ENCODE assay signal across 43 mouse cellular contexts in the genomic region with DNA sequence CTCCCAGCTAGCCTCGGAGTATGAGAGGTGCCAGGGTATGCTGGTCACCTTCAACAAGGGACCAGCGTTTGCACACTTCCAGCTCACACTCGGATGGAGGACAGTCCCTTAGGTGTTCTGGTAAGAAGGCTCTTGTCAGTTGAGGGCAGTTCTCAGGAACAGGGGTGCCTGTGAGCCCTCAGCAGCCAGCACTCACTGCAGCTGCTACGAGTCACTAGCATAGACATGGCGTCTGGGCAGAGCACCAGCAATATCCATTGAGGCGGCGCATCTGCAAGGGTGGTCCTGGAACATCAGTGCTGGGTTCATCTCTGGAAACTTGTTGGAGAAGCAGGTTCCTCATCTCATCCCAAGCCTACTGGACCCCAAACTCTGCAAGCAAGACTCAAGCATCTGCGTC. TPM values are rescaled to one million over a fixed set of nuclear protein-coding genes. Genes with fewer than 3 reads are reported as not detected.
"Had no signal": no experiment of that assay in that cellular context is flagged by ENCODE, and none has a peak within 500 bp of the region (broad histone marks: within the 10 kb centered on the region; RNA-seq: fewer than 3 reads in every experiment).

No protein-coding gene starts in this region.

- ATAC-seq: liver, embryonic 12.5 days; liver, postnatal 0 days; lung, postnatal 0 days; midbrain, embryonic 13.5 days; midbrain, embryonic 15.5 days; midbrain, embryonic 16.5 days had no signal

- DNase-seq: left cerebral cortex, postnatal 4 days; liver; liver, embryonic 13.5 days; liver, postnatal 0 days; lung, adult 18-20 months; lung, adult 2 months; lung, embryonic 14.5 days; lung, postnatal 10 days; lung, postnatal 14 days; lung, postnatal 36 days; lung, postnatal 4 days had no signal

- H3K4me1 ChIP-seq: limb, embryonic 12.5 days; limb, embryonic 13.5 days; limb, embryonic 15.5 days; liver, embryonic 12.5 days; liver, embryonic 13.5 days; liver, embryonic 15.5 days; midbrain, embryonic 10.5 days; midbrain, embryonic 12.5 days; midbrain, embryonic 13.5 days; midbrain, embryonic 15.5 days; neural tube, embryonic 12.5 days had no signal

- H3K27ac ChIP-seq: left cerebral cortex, adult 2 months; limb, embryonic 10.5 days; limb, embryonic 12.5 days; limb, embryonic 13.5 days; limb, embryonic 15.5 days; liver, embryonic 12.5 days; liver, embryonic 13.5 days; liver, embryonic 14.5 days; liver, embryonic 15.5 days; midbrain, embryonic 10.5 days; midbrain, embryonic 12.5 days; midbrain, embryonic 13.5 days; midbrain, embryonic 15.5 days; neural tube, embryonic 12.5 days had no signal

- H3K9me3 ChIP-seq: limb, embryonic 10.5 days; limb, embryonic 12.5 days; limb, embryonic 13.5 days; limb, embryonic 15.5 days; liver, embryonic 12.5 days; liver, embryonic 13.5 days; liver, embryonic 15.5 days; midbrain, embryonic 10.5 days; midbrain, embryonic 12.5 days; midbrain, embryonic 13.5 days; midbrain, embryonic 15.5 days; neural tube, embryonic 12.5 days had no signal

- H3K9ac ChIP-seq: limb, embryonic 12.5 days; limb, embryonic 13.5 days; limb, embryonic 15.5 days; liver, embryonic 12.5 days; liver, embryonic 13.5 days; liver, embryonic 14.5 days; liver, embryonic 15.5 days; liver, postnatal 0 days; lung, embryonic 14.5 days; midbrain, embryonic 12.5 days; midbrain, embryonic 13.5 days; midbrain, embryonic 15.5 days; neural tube, embryonic 12.5 days had no signal

- H3K4me2 ChIP-seq: limb, embryonic 12.5 days; limb, embryonic 13.5 days; limb, embryonic 15.5 days; liver, embryonic 11.5 days; liver, embryonic 12.5 days; liver, embryonic 13.5 days; liver, embryonic 15.5 days; lung, embryonic 14.5 days; midbrain, embryonic 12.5 days; midbrain, embryonic 13.5 days; midbrain, embryonic 15.5 days; neural tube, embryonic 12.5 days had no signal

- H3K4me3 ChIP-seq: left cerebral cortex, adult 2 months; limb, embryonic 10.5 days; limb, embryonic 12.5 days; limb, embryonic 13.5 days; limb, embryonic 15.5 days; liver, embryonic 12.5 days; liver, embryonic 13.5 days; liver, embryonic 15.5 days; megakaryocyte, embryonic 14.5 days; midbrain, embryonic 10.5 days; midbrain, embryonic 12.5 days; midbrain, embryonic 13.5 days; midbrain, embryonic 15.5 days; myocyte; neural tube, embryonic 12.5 days had no signal

- H3K36me3 ChIP-seq: limb, embryonic 10.5 days; limb, embryonic 15.5 days; liver, embryonic 12.5 days; liver, embryonic 13.5 days; liver, embryonic 15.5 days; midbrain, embryonic 10.5 days; midbrain, embryonic 12.5 days; midbrain, embryonic 15.5 days; neural tube, embryonic 12.5 days had no signal

- H3K27me3 ChIP-seq: limb, embryonic 12.5 days; limb, embryonic 13.5 days; limb, embryonic 15.5 days; liver, embryonic 15.5 days; midbrain, embryonic 12.5 days; midbrain, embryonic 13.5 days; midbrain, embryonic 15.5 days; neural tube, embryonic 12.5 days had no signal

RNA-seq across cellular contexts. Expression of gene Dio1, which starts 20.6 kb away (rescaled TPM):
- total RNA-seq: left cerebral cortex, adult 18-20 months; left cerebral cortex, adult 2 months; left cerebral cortex, adult 8-10 months; left cerebral cortex, postnatal 10 days; left cerebral cortex, postnatal 14 days; left cerebral cortex, postnatal 25 days; left cerebral cortex, postnatal 36 days; left cerebral cortex, postnatal 4 days; megakaryocyte progenitor cell, adult 5-6 weeks; megakaryocyte, adult 5-6 weeks; megakaryocyte-erythroid progenitor cell, adult 5-6 weeks; midbrain, postnatal 0 days; monocyte, adult 5-6 weeks had no signal
- polyA plus RNA-seq: limb, embryonic 10.5 days; limb, embryonic 11.5 days; limb, embryonic 12.5 days; limb, embryonic 13.5 days; liver, embryonic 12.5 days; liver, embryonic 13.5 days; liver, embryonic 14.5 days; liver, embryonic 15.5 days; lung, embryonic 14.5 days; macrophage; midbrain, embryonic 10.5 days; midbrain, embryonic 12.5 days; midbrain, embryonic 15.5 days; midbrain, embryonic 16.5 days; midbrain, postnatal 0 days; myocyte; neural tube, embryonic 11.5 days; neural tube, embryonic 12.5 days had no signal
